14 mouse cellular contexts compared by ENCODE assay signal in genomic region chr4:141146491-141147033, GRCm38 (mm10). TPM values are rescaled to one million over a fixed set of nuclear protein-coding genes. Genes with fewer than 3 reads are reported as not detected.
DNase-seq lines count a peak whose midpoint lies in the region; ATAC-seq and TF ChIP-seq lines count a peak whose summit lies in the region.
"Had no signal": no experiment of that assay in that cellular context is flagged by ENCODE, and none has a peak within 500 bp of the region (broad histone marks: within the 10 kb centered on the region; RNA-seq: fewer than 3 reads in every experiment).

No protein-coding gene starts in this region.

- TF ChIP-seq CTCF in embryonic fibroblast, embryonic 13.5 days (IDR thresholded peaks at IDR 0.05; ENCODE audit: borderline replicate concordance, insufficient read depth, low read length), result no peak

- peaks cover 35% of the 10 kb centered on the region for H3K79me2 ChIP-seq in myocyte (ENCODE audit: control insufficient read depth, insufficient read depth)

- peak overlapping the region; percentile 93 for H3K27ac ChIP-seq in heart, embryonic 13.5 days (replicated peaks)
- H3K27ac ChIP-seq in embryonic fibroblast, embryonic 13.5 days (ENCODE audit: insufficient read depth, low read length), result peak overlapping the region; percentile 92; the same call in 1 of the 2 replicates

- no peaks in the 10 kb centered on the region; the same call in 1 of the 2 replicates for H3K27me3 ChIP-seq in heart, embryonic 13.5 days (replicated peaks)
- H3K27me3 ChIP-seq in megakaryocyte, embryonic 14.5 days (replicated peaks), result no peaks in the 10 kb centered on the region
- H3K27me3 ChIP-seq in myocyte (ENCODE audit: control insufficient read depth, insufficient read depth, insufficient read length), result no peaks in the 10 kb centered on the region

- no peak for TF ChIP-seq POLR2A in embryonic fibroblast, embryonic 13.5 days (IDR thresholded peaks at IDR 0.05; ENCODE audit: low read depth, low read length)
- no peak for TF ChIP-seq POLR2A in myocyte (IDR thresholded peaks at IDR 0.05; ENCODE audit: insufficient read length, low read depth)

- intact Hi-C loops in heart, postnatal 10 days (cut with DNase I), result loop anchor here (10.0 kb wide), 1 partner anchor 398 kb away; no protein-coding TSS in a partner anchor

- peak overlapping the region; percentile 95 for H3K4me2 ChIP-seq in heart, embryonic 13.5 days
- peak overlapping the region; percentile 95 for H3K4me2 ChIP-seq in myocyte (ENCODE audit: low read depth)

- no peak for ATAC-seq in heart, embryonic 13.5 days (ENCODE audit: extremely low read depth, insufficient number of reproducible peaks, low FRiP score, low TSS enrichment)
- no peak for ATAC-seq in megakaryocyte, adult 5-6 weeks (ENCODE audit: poor library complexity, severe bottlenecking)

- H3K4me3 ChIP-seq in heart, embryonic 13.5 days, result no peak overlapping the region
- peak overlapping the region; percentile 94 for H3K4me3 ChIP-seq in megakaryocyte, embryonic 14.5 days (replicated peaks)
- H3K4me3 ChIP-seq in embryonic fibroblast, embryonic 13.5 days (ENCODE audit: insufficient read depth, low read length), result no peak overlapping the region
- peak overlapping the region; percentile 73 for H3K4me3 ChIP-seq in myocyte

- H3ac ChIP-seq in myocyte (ENCODE audit: control insufficient read depth, insufficient read length), result no peak overlapping the region

- H3K36me3 ChIP-seq in heart, embryonic 13.5 days, result no peaks in the 10 kb centered on the region
- no peaks in the 10 kb centered on the region for H3K36me3 ChIP-seq in megakaryocyte, embryonic 14.5 days (replicated peaks; ENCODE audit: low read length)
- no peaks in the 10 kb centered on the region for H3K36me3 ChIP-seq in myocyte (ENCODE audit: control insufficient read depth, insufficient read depth)

- H3K9me3 ChIP-seq in heart, embryonic 13.5 days, result no peaks in the 10 kb centered on the region
- H3K9me3 ChIP-seq in megakaryocyte, embryonic 14.5 days, result no peaks in the 10 kb centered on the region

- peak overlapping the region; percentile 99; the same call in 1 of the 2 replicates for H3K9ac ChIP-seq in heart, embryonic 13.5 days

- DNase-seq in heart, postnatal 10 days, result no peak
- no peak for DNase-seq in left cerebral cortex, adult 8-10 months (ENCODE audit: low spot score in 2 of 2)
- DNase-seq in left cerebral cortex, adult 9 months (ENCODE audit: low spot score in 2 of 2), result no peak
- DNase-seq: adrenal gland, postnatal 36 days; kidney, postnatal 36 days had no signal

- WGBS in heart, embryonic 13.5 days, result 91% methylated on average over 6 of the region's 6 CpGs

- peaks cover 33% of the 10 kb centered on the region for H3K4me1 ChIP-seq in heart, embryonic 13.5 days
- H3K4me1 ChIP-seq in megakaryocyte, embryonic 14.5 days, result peaks cover 51% of the 10 kb centered on the region
- peaks cover 4% of the 10 kb centered on the region for H3K4me1 ChIP-seq in embryonic fibroblast, embryonic 13.5 days (ENCODE audit: control insufficient read depth, insufficient read depth, low read length)

TF ChIP-seq in myocyte, 11 proteins besides CTCF, POLR2A, EP300 and RAD21:
- no peak for TF ChIP-seq MYOG (IDR thresholded peaks at IDR 0.05; ENCODE audit: control insufficient read depth in 1 of 3, insufficient read depth in 1 of 3, insufficient read length in 2 of 3, low read depth in 2 of 3)
- no peak for TF ChIP-seq CEBPB (IDR thresholded peaks at IDR 0.05; ENCODE audit: insufficient read depth, poor library complexity, severe bottlenecking)
- no peak for TF ChIP-seq TCF3 (IDR thresholded peaks at IDR 0.05; ENCODE audit: insufficient read length, low read depth)
- TF ChIP-seq SRF (IDR thresholded peaks at IDR 0.05; ENCODE audit: control insufficient read depth, insufficient read length, low read depth), result no peak
- no peak for TF ChIP-seq MYOD1 (IDR thresholded peaks at IDR 0.05; ENCODE audit: control insufficient read depth in 1 of 3, insufficient read length in 2 of 3, low read depth in 2 of 3)
- no peak for TF ChIP-seq MAX (IDR thresholded peaks at IDR 0.05; ENCODE audit: low read depth)
- no peak for TF ChIP-seq E2F4 (IDR thresholded peaks at IDR 0.05; ENCODE audit: insufficient read depth)
- TF ChIP-seq POLR2AphosphoS2 (IDR thresholded peaks at IDR 0.05; ENCODE audit: insufficient read length, low read depth), result no peak
- no peak for TF ChIP-seq USF1 (IDR thresholded peaks at IDR 0.05; ENCODE audit: low read depth)
- no peak for TF ChIP-seq TCF12 (IDR thresholded peaks at IDR 0.05; ENCODE audit: insufficient read depth, poor library complexity, severe bottlenecking)
- TF ChIP-seq REST (IDR thresholded peaks at IDR 0.05; ENCODE audit: insufficient read depth, insufficient read length), result no peak

RNA-seq across cellular contexts. Expression of gene Fbxo42, which starts 1.2 kb away (rescaled TPM):
- 12.8 and 14.2 TPM in 2 replicates for polyA plus RNA-seq in heart, embryonic 13.5 days (2015; fragmentation: Nextera tagmentation; extraction: Ambion mirVana)
- total RNA-seq in heart, postnatal 10 days (2021), result 10 to 100 TPM; 14.7 to 15.6 TPM
- 9.1 and 10.9 TPM in 2 replicates for polyA plus RNA-seq in megakaryocyte, embryonic 14.5 days (2012; ENCODE audit: insufficient read depth, low replicate concordance)
- 14.1 and 16.3 TPM in 2 replicates for total RNA-seq in megakaryocyte, adult 5-6 weeks (2015)
- 10.0 and 12.6 TPM in 2 replicates for total RNA-seq in megakaryocyte, adult 5-6 weeks (2017)
- 17.9 and 22.1 TPM in 2 replicates for polyA plus RNA-seq in embryonic fibroblast, embryonic 13.5 days (2011; ENCODE audit: insufficient read length, low read depth, missing spikeins)
- polyA plus RNA-seq in myocyte (2012; fragmentation: generic; extraction: Trizol), result 13.2 TPM
- 10 to 100 TPM; 25.8 to 31.5 (median 27.5) TPM for total RNA-seq in left cerebral cortex, adult 8-10 months (2022)

RNA-seq across cellular contexts. Expression of gene Szrd1, which starts 7.0 kb away (rescaled TPM):
- 31.3 and 33.8 TPM in 2 replicates for polyA plus RNA-seq in heart, embryonic 13.5 days (2015; fragmentation: Nextera tagmentation; extraction: Ambion mirVana)
- total RNA-seq in heart, postnatal 10 days (2021), result 100 to 1,000 TPM in 1 of 2 experiments, 10 to 100 TPM in 1; 92.4 to 108 TPM
- 136 and 184 TPM in 2 replicates for polyA plus RNA-seq in megakaryocyte, embryonic 14.5 days (2012; ENCODE audit: insufficient read depth, low replicate concordance)
- 45.4 and 46.8 TPM in 2 replicates for total RNA-seq in megakaryocyte, adult 5-6 weeks (2015)
- total RNA-seq in megakaryocyte, adult 5-6 weeks (2017), result 41.0 and 46.9 TPM in 2 replicates
- polyA plus RNA-seq in embryonic fibroblast, embryonic 13.5 days (2011; ENCODE audit: insufficient read length, low read depth, missing spikeins), result 117 and 126 TPM in 2 replicates
- polyA plus RNA-seq in myocyte (2012; fragmentation: generic; extraction: Trizol), result 107 TPM
- 10 to 100 TPM; 48.3 to 62.8 (median 49.9) TPM for total RNA-seq in left cerebral cortex, adult 8-10 months (2022)

RNA-seq across cellular contexts. Expression of gene Spata21, which starts 58.4 kb away (rescaled TPM):
- not detected in 2 replicates for polyA plus RNA-seq in heart, embryonic 13.5 days (2015; fragmentation: Nextera tagmentation; extraction: Ambion mirVana)
- total RNA-seq in heart, postnatal 10 days (2021), result not detected
- not detected in 2 replicates for polyA plus RNA-seq in megakaryocyte, embryonic 14.5 days (2012; ENCODE audit: insufficient read depth, low replicate concordance)
- total RNA-seq in megakaryocyte, adult 5-6 weeks (2015), result not detected in 2 replicates
- not detected in 2 replicates for total RNA-seq in megakaryocyte, adult 5-6 weeks (2017)
- polyA plus RNA-seq in embryonic fibroblast, embryonic 13.5 days (2011; ENCODE audit: insufficient read length, low read depth, missing spikeins), result not detected in 2 replicates
- not detected for polyA plus RNA-seq in myocyte (2012; fragmentation: generic; extraction: Trizol)
- total RNA-seq in left cerebral cortex, adult 8-10 months (2022), result under 1 TPM; 0.24 to 0.30 (median 0.29) TPM
- total RNA-seq: adrenal gland, postnatal 36 days; liver, adult 2 months; neutrophil, adult 5-6 weeks had no signal
- polyA plus RNA-seq: liver, adult 2 months; spleen, adult 2 months; urinary bladder, adult 2 months had no signal

Comparison
In these comparisons a context has a peak if more than half of its experiments do, and no peak if none do; other contexts are left out.
1. H3K4me3 ChIP-seq: peak in megakaryocyte, embryonic 14.5 days (single experiment) and myocyte (single experiment); none in heart, embryonic 13.5 days (single experiment) and embryonic fibroblast, embryonic 13.5 days (single experiment).